Mouse (Mus musculus) hindbrain, embryonic 11.5 days (tissue): ENCODE measurements around the gene Fgfr2. TPM values are rescaled to one million over a fixed set of nuclear protein-coding genes. Genes with fewer than 3 reads are reported as not detected.

Experiments
- ATAC-seq: fragments of 200-750 bp; cut with Nextera tagmentation; 2 replicates; pipeline ENCODE4 v1.8.0; 2017; ENCODE audit warnings: mild to moderate bottlenecking, moderate TSS enrichment, moderate library complexity; ENCODE audit not compliant: low FRiP score
- DNase-seq: peaks from one replicate; pipeline ENCODE4 v3.0.0-alpha.2; 2015; ENCODE audit warnings: low spot score
- H3K27ac ChIP-seq: fragments of 300-500 bp; sonication (generic); 2 replicates; pipeline ENCODE4 v1.5.1; 2014; ENCODE audit warnings: mild to moderate bottlenecking, low read depth, low read length
- H3K27me3 ChIP-seq: fragments of 300-500 bp; sonication (generic); 2 replicates; pipeline ENCODE4 v1.6.1; 2014; ENCODE audit warnings: mild to moderate bottlenecking, low read length, moderate library complexity, mixed read lengths; ENCODE audit not compliant: control insufficient read depth, insufficient read depth
- H3K36me3 ChIP-seq: fragments of 300-500 bp; sonication (generic); 2 replicates; pipeline ENCODE4 v1.6.1; 2014; ENCODE audit warnings: mild to moderate bottlenecking, low read length, moderate library complexity, mixed read lengths; ENCODE audit not compliant: control insufficient read depth, insufficient read depth
- H3K4me1 ChIP-seq: fragments of 300-500 bp; sonication (generic); replicated peaks from 2 replicates; pipeline ENCODE4 v1.6.1; 2014; ENCODE audit warnings: low read length, mixed read lengths; ENCODE audit not compliant: control insufficient read depth, insufficient read depth
- H3K4me2 ChIP-seq: fragments of 300-500 bp; sonication (generic); replicated peaks from 2 replicates; pipeline ENCODE4 v1.6.1; 2014; ENCODE audit warnings: mild to moderate bottlenecking, low read depth, low read length
- H3K4me3 ChIP-seq: fragments of 300-500 bp; sonication (generic); 2 replicates; pipeline ENCODE4 v1.5.1; 2014; ENCODE audit warnings: low read depth, low read length
- H3K9ac ChIP-seq: fragments of 300-500 bp; sonication (generic); 2 replicates; pipeline ENCODE4 v1.6.1; 2014; ENCODE audit warnings: low read depth, low read length
- H3K9me3 ChIP-seq: fragments of 300-500 bp; sonication (generic); 2 replicates; pipeline ENCODE4 v1.6.1; 2016; ENCODE audit warnings: low read length; ENCODE audit not compliant: control insufficient read depth
- WGBS: fragments of 180-500 bp; shearing (Covaris S2); extraction: QIAGEN DNeasy Blood & Tissue Kit; methylation state at CpG from one replicate; pipeline ENCODE4 v1.1.7; 2014; 5-methylcytosine and 5-hydroxymethylcytosine counted together
- polyA plus RNA-seq: library from polyadenylated mRNA; unstranded; fragments of >200 nt; fragmentation: Nextera tagmentation; extraction: Ambion mirVana; gene quantifications from 2 replicates; pipeline ENCODE4 v1.2.1, GENCODE M21; 2014

Gene Fgfr2
- polyA plus RNA-seq, 1 experiment from 2014 or later: 71.3 TPM

- H3K4me2 ChIP-seq: no peak overlapping the region
- WGBS: 78% methylated on average over 4 of the region's 4 CpGs
- no peaks in the 10 kb centered on the region for H3K9me3 ChIP-seq
These were observed 34.7 kb downstream of the Fgfr2 start for GRCm38 (mm10) chr7:133088411-133088810.

GRCm38 (mm10) chr7:133085408-133085807, 37.7 kb downstream of the Fgfr2 start:
- WGBS: 91% methylated on average over 3 of the region's 3 CpGs
- no peaks in the 10 kb centered on the region for H3K27me3 ChIP-seq
- H3K4me3 ChIP-seq: no peak overlapping the region
- H3K9me3 ChIP-seq: no peaks in the 10 kb centered on the region
- no peaks in the 10 kb centered on the region for H3K4me1 ChIP-seq
- H3K36me3 ChIP-seq: no peaks in the 10 kb centered on the region
- no peak overlapping the region for H3K9ac ChIP-seq
- ATAC-seq (no peak), DNase-seq (no peak)
- no peak overlapping the region for H3K27ac ChIP-seq
- H3K4me2 ChIP-seq: no peak overlapping the region

More at GRCm38 (mm10) chr7:133088411-133088810, 34.7 kb downstream of the Fgfr2 start:
- H3K27ac ChIP-seq: no peak overlapping the region
- H3K9ac ChIP-seq: no peak overlapping the region
- H3K4me1 ChIP-seq: no peaks in the 10 kb centered on the region
- DNase-seq (no peak), ATAC-seq (no peak)
- H3K4me3 ChIP-seq: no peak overlapping the region
- H3K27me3 ChIP-seq: no peaks in the 10 kb centered on the region
- no peaks in the 10 kb centered on the region for H3K36me3 ChIP-seq

- Histone ChIP-seq H3K27me3 (no peaks in the 10 kb centered on the region), H3K4me2 (no peak overlapping the region), H3K4me1 (no peaks in the 10 kb centered on the region), H3K9ac (no peak overlapping the region), H3K4me3 (no peak overlapping the region), H3K27ac (no peak overlapping the region), H3K9me3 (no peaks in the 10 kb centered on the region), H3K36me3 (no peaks in the 10 kb centered on the region)
- no peak for ATAC-seq
- WGBS: 93% methylated on average over 13 of the region's 13 CpGs
- DNase-seq: no peak
These were observed 39.1 kb downstream of the Fgfr2 start for GRCm38 (mm10) chr7:133083936-133084614.

GRCm38 (mm10) chr7:133078929-133079328, 44.2 kb downstream of the Fgfr2 start:
- Histone ChIP-seq H3K4me3 (no peak overlapping the region), H3K4me2 (no peak overlapping the region), H3K27ac (no peak overlapping the region), H3K27me3 (no peaks in the 10 kb centered on the region), H3K9ac (no peak overlapping the region), H3K4me1 (no peaks in the 10 kb centered on the region), H3K9me3 (no peaks in the 10 kb centered on the region), H3K36me3 (no peaks in the 10 kb centered on the region)
- no peak for DNase-seq
- 85% methylated on average over 1 of the region's 1 CpGs for WGBS
- ATAC-seq: no peak

- Histone ChIP-seq H3K9ac (no peak overlapping the region), H3K4me2 (no peak overlapping the region), H3K4me1 (peaks cover 14% of the 10 kb centered on the region; the same call in 1 of the 2 replicates), H3K9me3 (no peaks in the 10 kb centered on the region), H3K36me3 (0 out of 2 replicates have a peak, but pooled peaks cover 2% of the 10 kb centered on the region), H3K27me3 (no peaks in the 10 kb centered on the region), H3K27ac (peak overlapping the region; percentile 67), H3K4me3 (no peak overlapping the region)
- 56% methylated on average over 10 of the region's 10 CpGs for WGBS
- DNase-seq (peak; percentile 39), ATAC-seq (peak; percentile 60; the same call in 1 of the 2 replicates)
These were observed 48.6 kb downstream of the Fgfr2 start for GRCm38 (mm10) chr7:133074462-133075133.

- ATAC-seq: no peak
- no peak overlapping the region for H3K9ac ChIP-seq
- H3K36me3 ChIP-seq: 0 out of 2 replicates have a peak, but pooled peaks cover 2% of the 10 kb centered on the region
- DNase-seq: peak; percentile 30
- no peaks in the 10 kb centered on the region for H3K9me3 ChIP-seq
- no peak overlapping the region for H3K4me2 ChIP-seq
- H3K27me3 ChIP-seq: no peaks in the 10 kb centered on the region
- no peak overlapping the region for H3K4me3 ChIP-seq
- H3K27ac ChIP-seq: peak overlapping the region; percentile 37
- 49% methylated on average over 9 of the region's 9 CpGs for WGBS
- peaks cover 17% of the 10 kb centered on the region; the same call in 1 of the 2 replicates for H3K4me1 ChIP-seq
These were observed 50.0 kb downstream of the Fgfr2 start for GRCm38 (mm10) chr7:133073147-133073651.

- ATAC-seq: peak; percentile 41; the same call in 1 of the 2 replicates
- 32% methylated on average over 4 of the region's 4 CpGs for WGBS
- no peaks in the 10 kb centered on the region for H3K9me3 ChIP-seq
- H3K4me1 ChIP-seq: peaks cover 17% of the 10 kb centered on the region; the same call in 1 of the 2 replicates
- H3K4me2 ChIP-seq: no peak overlapping the region
- H3K9ac ChIP-seq: no peak overlapping the region
- H3K36me3 ChIP-seq: 0 out of 2 replicates have a peak, but pooled peaks cover 2% of the 10 kb centered on the region
- peak overlapping the region; percentile 51; the same call in 1 of the 2 replicates for H3K27ac ChIP-seq
- no peak for DNase-seq
- no peak overlapping the region for H3K4me3 ChIP-seq
- no peaks in the 10 kb centered on the region for H3K27me3 ChIP-seq
These were observed 50.6 kb downstream of the Fgfr2 start for GRCm38 (mm10) chr7:133072535-133072934.

GRCm38 (mm10) chr7:133067321-133067841, 55.8 kb downstream of the Fgfr2 start:
- Histone ChIP-seq H3K36me3 (0 out of 2 replicates have a peak, but pooled peaks cover 2% of the 10 kb centered on the region), H3K4me3 (no peak overlapping the region), H3K9me3 (no peaks in the 10 kb centered on the region), H3K4me1 (peaks cover 15% of the 10 kb centered on the region; the same call in 1 of the 2 replicates), H3K27ac (no peak overlapping the region), H3K4me2 (no peak overlapping the region), H3K9ac (no peak overlapping the region), H3K27me3 (no peaks in the 10 kb centered on the region)
- 57% methylated on average over 7 of the region's 7 CpGs for WGBS
- DNase-seq: no peak
- no peak for ATAC-seq
